Mouse (Mus musculus) neural tube, embryonic 15.5 days (tissue): ENCODE data around the gene Mthfd2. TPM values are rescaled to one million over a fixed set of nuclear protein-coding genes. Genes with fewer than 3 reads are reported as not detected.
A peak's percentile ranks its signal among the peaks of the same experiment; 100 is the strongest.

Experiments
- ATAC-seq: fragments of 200-750 bp; cut with Nextera tagmentation; 2 replicates; pipeline ENCODE4 v1.8.0; 2017; ENCODE audit warnings: mild to moderate bottlenecking, moderate TSS enrichment, moderate library complexity; ENCODE audit not compliant: low FRiP score
- H3K27ac ChIP-seq: fragments of 300-500 bp; sonication (generic); replicated peaks from 2 replicates; pipeline ENCODE4 v1.5.1; 2015; ENCODE audit warnings: mild to moderate bottlenecking, inconsistent platforms
- H3K27me3 ChIP-seq: fragments of 300-500 bp; sonication (generic); replicated peaks from 2 replicates; pipeline ENCODE4 v1.6.1; 2015; ENCODE audit warnings: inconsistent platforms
- H3K36me3 ChIP-seq: fragments of 300-500 bp; sonication (generic); 2 replicates; pipeline ENCODE4 v1.6.1; 2015; ENCODE audit warnings: inconsistent platforms
- H3K4me1 ChIP-seq: fragments of 300-500 bp; sonication (generic); 2 replicates; pipeline ENCODE4 v1.6.1; 2015; ENCODE audit warnings: inconsistent platforms
- H3K4me2 ChIP-seq: fragments of 300-500 bp; sonication (generic); 2 replicates; pipeline ENCODE4 v1.6.1; 2015; ENCODE audit warnings: inconsistent platforms, mild to moderate bottlenecking, moderate library complexity
- H3K4me3 ChIP-seq: fragments of 300-500 bp; sonication (generic); replicated peaks from 2 replicates; pipeline ENCODE4 v1.5.1; 2015; ENCODE audit warnings: mild to moderate bottlenecking, inconsistent platforms
- H3K9ac ChIP-seq: fragments of 300-500 bp; sonication (generic); replicated peaks from 2 replicates; pipeline ENCODE4 v1.6.1; 2015; ENCODE audit warnings: mild to moderate bottlenecking, inconsistent platforms
- H3K9me3 ChIP-seq: fragments of 300-500 bp; sonication (generic); replicated peaks from 2 replicates; pipeline ENCODE4 v1.6.1; 2016; ENCODE audit warnings: inconsistent platforms
- WGBS: fragments of 180-500 bp; shearing (Covaris S2); methylation state at CpG from one replicate; pipeline ENCODE4 v1.1.7; 2015; ENCODE audit warnings: mixed read lengths; 5-methylcytosine and 5-hydroxymethylcytosine counted together
- polyA plus RNA-seq: library from polyadenylated mRNA; unstranded; fragments of >200 nt; fragmentation: Nextera tagmentation; extraction: Ambion mirVana; gene quantifications from 2 replicates; pipeline ENCODE4 v1.2.1, GENCODE M21; 2015

Mthfd2 gene
- polyA plus RNA-seq, 1 experiment from 2014 or later, result 30.9 TPM

DNA sequence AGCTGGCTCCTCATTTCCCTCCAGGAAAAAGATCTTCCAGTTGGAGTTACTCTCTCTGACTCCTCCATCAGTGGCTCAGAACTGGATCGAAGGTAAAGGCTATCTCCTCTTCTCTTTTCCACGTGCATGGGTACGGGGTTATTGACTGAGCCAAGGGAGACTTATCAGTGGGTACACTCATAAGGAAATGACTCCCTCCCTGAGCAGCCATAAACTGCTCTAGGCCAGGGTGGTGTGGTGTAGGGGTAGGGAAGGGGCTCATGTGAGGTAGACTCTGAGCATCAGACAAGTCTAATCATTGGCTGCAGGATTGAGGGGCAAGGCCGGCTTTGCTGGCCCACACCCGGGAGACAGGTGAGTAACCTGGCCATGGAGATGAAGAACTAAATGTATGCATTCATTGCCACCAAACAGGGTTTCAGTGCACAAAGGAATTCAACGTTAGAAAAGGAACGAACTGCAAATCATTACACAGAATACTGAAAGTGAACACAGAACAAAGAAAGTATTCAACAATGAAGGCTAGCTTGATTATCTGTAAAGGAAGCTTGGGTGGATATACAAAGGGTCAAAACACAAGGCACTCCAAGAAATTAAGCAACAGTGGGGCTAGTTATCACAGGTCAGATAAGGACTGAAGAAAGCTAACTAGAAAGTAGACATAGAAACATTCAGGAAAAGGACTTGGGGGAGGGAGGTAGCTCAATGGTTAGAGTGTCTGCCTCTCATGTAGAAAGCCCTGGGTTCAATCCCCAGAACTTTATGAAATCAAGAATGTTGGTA is 25.1 kb downstream of the Mthfd2 start:
- no peak for ATAC-seq
- Histone ChIP-seq H3K27ac (no peak overlapping the region), H3K9me3 (no peaks in the 10 kb centered on the region), H3K4me3 (no peak overlapping the region), H3K9ac (no peak overlapping the region), H3K27me3 (no peaks in the 10 kb centered on the region), H3K4me2 (no peak overlapping the region), H3K36me3 (0 out of 2 replicates have a peak, but pooled peaks cover 6% of the 10 kb centered on the region), H3K4me1 (0 out of 2 replicates have a peak, but pooled peaks cover 4% of the 10 kb centered on the region)
- 85% methylated on average over 7 of the region's 7 CpGs for WGBS

DNA sequence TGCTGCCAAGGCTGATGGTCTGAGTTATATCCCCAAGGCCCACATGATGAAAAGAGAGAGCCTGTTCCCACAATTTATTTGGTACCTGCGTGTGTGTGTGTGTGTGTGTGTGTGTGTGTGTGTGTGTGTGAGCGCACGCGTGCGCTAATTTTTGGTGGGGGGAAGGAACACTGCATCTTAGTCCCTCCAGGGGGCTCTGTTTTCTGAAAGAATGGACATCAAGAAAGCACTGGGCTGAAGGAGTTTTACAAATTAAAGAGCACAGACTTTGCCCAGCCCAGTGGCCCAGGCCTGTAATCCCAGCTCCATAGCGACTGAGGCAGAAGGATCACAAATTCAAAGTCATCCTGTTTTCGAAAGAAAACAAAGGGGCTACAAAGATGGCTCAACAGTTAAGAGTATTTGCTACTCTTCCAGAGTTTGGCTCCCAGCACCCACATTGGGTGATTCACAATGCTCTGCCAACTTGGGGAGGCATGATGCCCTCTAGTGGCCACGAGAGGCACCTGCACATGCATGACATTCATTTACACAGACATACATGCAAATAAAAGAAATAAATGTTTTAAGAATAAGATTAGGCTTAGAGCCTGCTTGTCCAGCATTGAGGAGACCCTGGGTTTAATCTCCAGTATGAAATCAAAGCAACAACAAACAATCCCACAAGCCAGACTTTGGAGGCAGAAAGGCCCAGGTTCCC is 45.3 kb downstream of the Mthfd2 start:
- Histone ChIP-seq H3K4me3 (no peak overlapping the region), H3K4me1 (no peaks in the 10 kb centered on the region), H3K36me3 (no peaks in the 10 kb centered on the region), H3K4me2 (no peak overlapping the region), H3K27ac (no peak overlapping the region), H3K9me3 (no peaks in the 10 kb centered on the region), H3K27me3 (no peaks in the 10 kb centered on the region), H3K9ac (no peak overlapping the region)
- 76% methylated on average over 8 of the region's 8 CpGs for WGBS
- ATAC-seq, result no peak

GRCm38 (mm10) chr6:83278881-83279280 is 46.8 kb downstream of the Mthfd2 start:
- Histone ChIP-seq H3K4me3 (no peak overlapping the region), H3K9me3 (no peaks in the 10 kb centered on the region), H3K9ac (no peak overlapping the region), H3K4me2 (no peak overlapping the region), H3K27me3 (no peaks in the 10 kb centered on the region), H3K36me3 (no peaks in the 10 kb centered on the region), H3K27ac (no peak overlapping the region), H3K4me1 (no peaks in the 10 kb centered on the region)
- no peak for ATAC-seq
- WGBS, result 26% methylated on average over 2 of the region's 2 CpGs

DNA sequence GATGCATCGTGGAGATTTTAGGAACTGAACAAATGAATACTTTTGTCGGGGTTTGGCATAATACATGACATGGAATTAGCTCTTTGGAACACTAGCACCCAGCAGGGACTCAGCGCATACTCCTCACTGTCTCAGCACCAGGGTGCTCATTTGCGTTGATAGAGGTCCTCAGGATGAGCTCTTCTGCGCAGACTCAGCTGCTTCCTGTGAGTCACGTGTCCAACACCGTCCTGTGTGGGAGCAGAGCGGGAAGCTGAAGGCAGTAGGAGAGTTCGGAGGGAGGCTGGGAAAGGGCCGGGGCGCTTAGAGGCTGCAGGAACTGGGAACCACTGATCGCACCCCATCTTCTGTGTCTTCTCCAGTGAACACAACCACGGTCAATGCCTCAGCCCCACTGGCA is 48.6 kb downstream of the Mthfd2 start:
- H3K9ac ChIP-seq, result no peak overlapping the region
- 73% methylated on average over 13 of the region's 13 CpGs for WGBS
- H3K4me3 ChIP-seq, result no peak overlapping the region
- H3K4me2 ChIP-seq, result no peak overlapping the region
- no peak overlapping the region for H3K27ac ChIP-seq
- H3K4me1 ChIP-seq, result no peaks in the 10 kb centered on the region
- no peaks in the 10 kb centered on the region for H3K9me3 ChIP-seq
- no peaks in the 10 kb centered on the region for H3K27me3 ChIP-seq
- H3K36me3 ChIP-seq, result no peaks in the 10 kb centered on the region
- ATAC-seq, result no peak

GRCm38 (mm10) chr6:83273733-83274132 is 52.0 kb downstream of the Mthfd2 start:
- ATAC-seq, result no peak
- WGBS, result 85% methylated on average over 11 of the region's 11 CpGs
- Histone ChIP-seq H3K27ac (no peak overlapping the region), H3K4me2 (no peak overlapping the region), H3K9ac (no peak overlapping the region), H3K4me1 (peaks cover 3% of the 10 kb centered on the region; the same call in 1 of the 2 replicates), H3K4me3 (no peak overlapping the region), H3K36me3 (no peaks in the 10 kb centered on the region), H3K9me3 (no peaks in the 10 kb centered on the region), H3K27me3 (no peaks in the 10 kb centered on the region)

GRCm38 (mm10) chr6:83268144-83269010 is 57.3 kb downstream of the Mthfd2 start:
- Histone ChIP-seq H3K9me3 (no peaks in the 10 kb centered on the region), H3K4me3 (peak overlapping the region; percentile 43), H3K27me3 (no peaks in the 10 kb centered on the region), H3K4me1 (peaks cover 16% of the 10 kb centered on the region), H3K36me3 (no peaks in the 10 kb centered on the region), H3K27ac (peak overlapping the region; percentile 89), H3K4me2 (peak overlapping the region; percentile 64), H3K9ac (peak overlapping the region; percentile 45)
- under 1% methylated on average over 28 of the region's 28 CpGs for WGBS
- ATAC-seq, result peak; percentile 95

- no peaks in the 10 kb centered on the region for H3K9me3 ChIP-seq
- no peak overlapping the region for H3K4me3 ChIP-seq
- peaks cover 16% of the 10 kb centered on the region for H3K4me1 ChIP-seq
- no peak for ATAC-seq
- no peaks in the 10 kb centered on the region for H3K36me3 ChIP-seq
- H3K4me2 ChIP-seq, result peak overlapping the region; percentile 64
- H3K27ac ChIP-seq, result peak overlapping the region; percentile 89
- H3K27me3 ChIP-seq, result no peaks in the 10 kb centered on the region
- 58% methylated on average over 4 of the region's 4 CpGs for WGBS
- no peak overlapping the region for H3K9ac ChIP-seq
Measured at GRCm38 (mm10) chr6:83267616-83268015, 58.1 kb downstream of the Mthfd2 start.

GRCm38 (mm10) chr6:83265653-83266052 is 60.1 kb downstream of the Mthfd2 start:
- Histone ChIP-seq H3K4me3 (no peak overlapping the region), H3K27me3 (no peaks in the 10 kb centered on the region), H3K4me1 (peaks cover 16% of the 10 kb centered on the region), H3K4me2 (no peak overlapping the region), H3K27ac (no peak overlapping the region), H3K36me3 (no peaks in the 10 kb centered on the region), H3K9me3 (no peaks in the 10 kb centered on the region), H3K9ac (no peak overlapping the region)
- ATAC-seq, result no peak
- WGBS, result 84% methylated on average over 4 of the region's 4 CpGs

GRCm38 (mm10) chr6:83265253-83265652 is 60.5 kb downstream of the Mthfd2 start:
- H3K9ac ChIP-seq, result no peak overlapping the region
- ATAC-seq, result no peak
- H3K9me3 ChIP-seq, result no peaks in the 10 kb centered on the region
- H3K36me3 ChIP-seq, result no peaks in the 10 kb centered on the region
- H3K4me3 ChIP-seq, result no peak overlapping the region
- H3K4me2 ChIP-seq, result no peak overlapping the region
- H3K27me3 ChIP-seq, result no peaks in the 10 kb centered on the region
- no peak overlapping the region for H3K27ac ChIP-seq
- peaks cover 16% of the 10 kb centered on the region for H3K4me1 ChIP-seq

DNA sequence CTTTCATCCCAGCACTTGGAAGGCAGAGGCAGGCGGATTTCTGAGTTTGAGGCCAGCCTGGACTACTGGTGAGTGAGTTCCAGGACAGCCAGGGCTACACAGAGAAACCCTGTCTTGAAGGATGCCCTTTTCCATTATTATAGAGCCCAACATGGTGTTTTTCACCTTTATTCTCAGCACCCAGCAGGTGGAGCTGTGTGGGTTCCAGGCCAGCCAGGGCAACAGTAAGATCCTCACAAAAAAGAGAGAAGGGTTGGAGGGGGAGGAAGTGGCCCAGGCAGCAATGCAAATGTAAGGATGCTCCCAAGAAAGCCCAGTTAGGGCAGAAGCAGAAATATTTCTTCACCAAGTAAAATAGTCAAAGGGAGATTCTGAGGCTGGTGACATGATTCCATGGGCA is 61.2 kb downstream of the Mthfd2 start:
- Histone ChIP-seq H3K27me3 (no peaks in the 10 kb centered on the region), H3K9ac (no peak overlapping the region)

More for the DNA sequence above, 61.2 kb downstream of the Mthfd2 start:
- no peak overlapping the region for H3K4me2 ChIP-seq
- H3K4me3 ChIP-seq, result no peak overlapping the region
- H3K4me1 ChIP-seq, result peaks cover 16% of the 10 kb centered on the region
- WGBS, result 96% methylated on average over 1 of the region's 1 CpGs
- no peak overlapping the region for H3K27ac ChIP-seq
- ATAC-seq, result no peak
- no peaks in the 10 kb centered on the region for H3K36me3 ChIP-seq
- H3K9me3 ChIP-seq, result no peaks in the 10 kb centered on the region
